Mouse (Mus musculus): ENCODE results near the gene Adck2. TPM values are rescaled to one million over a fixed set of nuclear protein-coding genes. Genes with fewer than 3 reads are reported as not detected.

Gene Adck2
- polyA plus RNA-seq (2016; fragmentation: Nextera tagmentation; extraction: Ambion mirVana): 26.6 and 28.4 TPM in 2 replicates

- Histone ChIP-seq H3K4me1 (peaks cover 18% of the 10 kb centered on the region), H3K27me3 (ENCODE audit: low read depth, poor library complexity, severe bottlenecking) (0 out of 2 replicates have a peak, but pooled peaks cover 6% of the 10 kb centered on the region), H3K27ac (replicated peaks) (peak within 1 kb of the TSS; percentile 92), H3K9me3 (replicated peaks) (no peaks in the 10 kb centered on the region), H3K4me3 (peak within 1 kb of the TSS; percentile 85), H3K36me3 (peaks cover 11% of the 10 kb centered on the region)
- under 1% methylated on average over 49 of the region's 49 CpGs for WGBS
- peak; percentile 89 for DNase-seq (ENCODE audit: low spot score)
These were observed at the start of gene Adck2 for GRCm38 (mm10) chr6:39573791-39574554. Adck2 (plus strand) TSS chr6:39573873.

- H3K27ac ChIP-seq (replicated peaks): no peak overlapping the region
- H3K27me3 ChIP-seq (ENCODE audit: low read depth, poor library complexity, severe bottlenecking): no peaks in the 10 kb centered on the region
- no peak for DNase-seq (ENCODE audit: low spot score)
- H3K9me3 ChIP-seq (replicated peaks): no peaks in the 10 kb centered on the region
- no peak overlapping the region for H3K4me3 ChIP-seq
- H3K36me3 ChIP-seq: peaks cover 51% of the 10 kb centered on the region
- WGBS: 90% methylated on average over 10 of the region's 10 CpGs
- peaks cover 24% of the 10 kb centered on the region for H3K4me1 ChIP-seq
These were observed 46.9 kb upstream of the Adck2 start for GRCm38 (mm10) chr6:39526797-39527196.

- Histone ChIP-seq H3K9me3 (replicated peaks) (no peaks in the 10 kb centered on the region), H3K36me3 (peaks cover 46% of the 10 kb centered on the region), H3K27ac (replicated peaks) (no peak overlapping the region), H3K4me1 (peaks cover 24% of the 10 kb centered on the region), H3K27me3 (ENCODE audit: low read depth, poor library complexity, severe bottlenecking) (no peaks in the 10 kb centered on the region), H3K4me3 (no peak overlapping the region)
- 89% methylated on average over 7 of the region's 7 CpGs for WGBS
- no peak for DNase-seq (ENCODE audit: low spot score)
These were observed 46.3 kb upstream of the Adck2 start for GRCm38 (mm10) chr6:39527337-39527784.

GRCm38 (mm10) chr6:39527811-39528210 is 45.9 kb upstream of the Adck2 start:
- Histone ChIP-seq H3K4me3 (no peak overlapping the region), H3K36me3 (peaks cover 44% of the 10 kb centered on the region), H3K9me3 (replicated peaks) (no peaks in the 10 kb centered on the region), H3K4me1 (peaks cover 24% of the 10 kb centered on the region), H3K27me3 (ENCODE audit: low read depth, poor library complexity, severe bottlenecking) (no peaks in the 10 kb centered on the region), H3K27ac (replicated peaks) (peak overlapping the region; percentile 38; the same call in 1 of the 2 replicates)
- WGBS: 80% methylated on average over 4 of the region's 4 CpGs
- no peak for DNase-seq (ENCODE audit: low spot score)

- H3K36me3 ChIP-seq: peaks cover 44% of the 10 kb centered on the region
- 53% methylated on average over 12 of the region's 12 CpGs for WGBS
- no peak overlapping the region for H3K4me3 ChIP-seq
- H3K27ac ChIP-seq (replicated peaks): peak overlapping the region; percentile 38
- peaks cover 24% of the 10 kb centered on the region for H3K4me1 ChIP-seq
- DNase-seq (ENCODE audit: low spot score): no peak
- H3K9me3 ChIP-seq (replicated peaks): peaks cover under 1% of the 10 kb centered on the region; the same call in 1 of the 2 replicates
- H3K27me3 ChIP-seq (ENCODE audit: low read depth, poor library complexity, severe bottlenecking): no peaks in the 10 kb centered on the region
These were observed 44.8 kb upstream of the Adck2 start for GRCm38 (mm10) chr6:39528671-39529535.

GRCm38 (mm10) chr6:39534944-39535343 is 38.7 kb upstream of the Adck2 start:
- Histone ChIP-seq H3K4me3 (no peak overlapping the region), H3K36me3 (peaks cover 27% of the 10 kb centered on the region), H3K9me3 (replicated peaks) (peaks cover 3% of the 10 kb centered on the region; the same call in 1 of the 2 replicates), H3K4me1 (peaks cover 20% of the 10 kb centered on the region), H3K27ac (replicated peaks) (no peak overlapping the region), H3K27me3 (ENCODE audit: low read depth, poor library complexity, severe bottlenecking) (no peaks in the 10 kb centered on the region)
- no peak for DNase-seq (ENCODE audit: low spot score)

- DNase-seq (ENCODE audit: low spot score): no peak
- H3K4me1 ChIP-seq: peaks cover 35% of the 10 kb centered on the region
- 69% methylated on average over 1 of the region's 1 CpGs for WGBS
- H3K27me3 ChIP-seq (ENCODE audit: low read depth, poor library complexity, severe bottlenecking): no peaks in the 10 kb centered on the region
- no peak overlapping the region for H3K4me3 ChIP-seq
- H3K36me3 ChIP-seq: peaks cover 25% of the 10 kb centered on the region
- peaks cover 3% of the 10 kb centered on the region; the same call in 1 of the 2 replicates for H3K9me3 ChIP-seq (replicated peaks)
- no peak overlapping the region for H3K27ac ChIP-seq (replicated peaks)
These were observed 37.1 kb upstream of the Adck2 start for GRCm38 (mm10) chr6:39536621-39537020.

- 95% methylated on average over 5 of the region's 5 CpGs for WGBS
- Histone ChIP-seq H3K9me3 (replicated peaks) (peaks cover 3% of the 10 kb centered on the region; the same call in 1 of the 2 replicates), H3K36me3 (peaks cover 25% of the 10 kb centered on the region), H3K27me3 (ENCODE audit: low read depth, poor library complexity, severe bottlenecking) (no peaks in the 10 kb centered on the region), H3K4me3 (no peak overlapping the region), H3K27ac (replicated peaks) (no peak overlapping the region), H3K4me1 (peaks cover 39% of the 10 kb centered on the region)
- no peak for DNase-seq (ENCODE audit: low spot score)
These were observed 36.4 kb upstream of the Adck2 start for GRCm38 (mm10) chr6:39537276-39537675.

GRCm38 (mm10) chr6:39538227-39538626 is 35.4 kb upstream of the Adck2 start:
- peaks cover 17% of the 10 kb centered on the region for H3K36me3 ChIP-seq
- no peak for DNase-seq (ENCODE audit: low spot score)
- no peaks in the 10 kb centered on the region for H3K27me3 ChIP-seq (ENCODE audit: low read depth, poor library complexity, severe bottlenecking)
- H3K4me1 ChIP-seq: peaks cover 48% of the 10 kb centered on the region
- H3K4me3 ChIP-seq: no peak overlapping the region
- H3K9me3 ChIP-seq (replicated peaks): peaks cover 3% of the 10 kb centered on the region; the same call in 1 of the 2 replicates
- WGBS: 85% methylated on average over 8 of the region's 8 CpGs
- no peak overlapping the region for H3K27ac ChIP-seq (replicated peaks)

- H3K27ac ChIP-seq (replicated peaks): peak overlapping the region; percentile 81
These were observed 34.0 kb upstream of the Adck2 start for GRCm38 (mm10) chr6:39539679-39540155.

GRCm38 (mm10) chr6:39540563-39540962 is 33.1 kb upstream of the Adck2 start:
- Histone ChIP-seq H3K27ac (replicated peaks) (peak overlapping the region; percentile 81), H3K4me3 (no peak overlapping the region), H3K27me3 (ENCODE audit: low read depth, poor library complexity, severe bottlenecking) (no peaks in the 10 kb centered on the region), H3K36me3 (0 out of 2 replicates have a peak, but pooled peaks cover 2% of the 10 kb centered on the region), H3K9me3 (replicated peaks) (no peaks in the 10 kb centered on the region), H3K4me1 (peaks cover 71% of the 10 kb centered on the region)
- 52% methylated on average over 2 of the region's 2 CpGs for WGBS
- no peak for DNase-seq (ENCODE audit: low spot score)

More at GRCm38 (mm10) chr6:39539679-39540155, 34.0 kb upstream of the Adck2 start:
- peak; percentile 43 for DNase-seq (ENCODE audit: low spot score)
- Histone ChIP-seq H3K4me1 (peaks cover 63% of the 10 kb centered on the region), H3K4me3 (peak overlapping the region; percentile 26; the same call in 1 of the 2 replicates), H3K36me3 (peaks cover 6% of the 10 kb centered on the region), H3K9me3 (replicated peaks) (no peaks in the 10 kb centered on the region), H3K27me3 (ENCODE audit: low read depth, poor library complexity, severe bottlenecking) (no peaks in the 10 kb centered on the region)
- 12% methylated on average over 7 of the region's 7 CpGs for WGBS
